Mouse (Mus musculus): ENCODE results near the gene Gm10197. TPM values are rescaled to one million over a fixed set of nuclear protein-coding genes. Genes with fewer than 3 reads are reported as not detected.
A peak's percentile ranks its signal among the peaks of the same experiment; 100 is the strongest.

The Gm10197 gene
- polyA plus RNA-seq (2015; fragmentation: Nextera tagmentation; extraction: Ambion mirVana), result not detected in 2 replicates

GRCm38 (mm10) chr19:53371666-53372065 lies at the start of gene Gm10197:
Gm10197 (minus strand) TSS chr19:53371766.
- H3K9me3 ChIP-seq, result no peaks in the 10 kb centered on the region
- H3K36me3 ChIP-seq, result peaks cover 47% of the 10 kb centered on the region
- 0 out of 2 replicates have a peak, but pooled peaks cover 3% of the 10 kb centered on the region for H3K4me1 ChIP-seq
- H3K27me3 ChIP-seq, result no peaks in the 10 kb centered on the region
- no peak within 1 kb of the TSS for H3K4me2 ChIP-seq
- no peak within 1 kb of the TSS for H3K4me3 ChIP-seq
- ATAC-seq (ENCODE audit: insufficient number of reproducible peaks, insufficient read depth, low FRiP score, low TSS enrichment, low read depth), result no peak
- WGBS, result 95% methylated on average over 13 of the region's 13 CpGs
- no peak within 1 kb of the TSS for H3K27ac ChIP-seq
- no peak within 1 kb of the TSS for H3K9ac ChIP-seq

- Histone ChIP-seq H3K4me2 (peak overlapping the region; percentile 87), H3K4me3 (peak overlapping the region; percentile 49), H3K27ac (peak overlapping the region; percentile 90), H3K9me3 (no peaks in the 10 kb centered on the region), H3K4me1 (peaks cover 15% of the 10 kb centered on the region), H3K27me3 (no peaks in the 10 kb centered on the region; the same call in 1 of the 2 replicates), H3K36me3 (no peaks in the 10 kb centered on the region), H3K9ac (peak overlapping the region; percentile 67)
- peak; percentile 92 for ATAC-seq (ENCODE audit: insufficient number of reproducible peaks, insufficient read depth, low FRiP score, low TSS enrichment, low read depth)
- under 1% methylated on average over 19 of the region's 19 CpGs for WGBS
Measured at GRCm38 (mm10) chr19:53420924-53421582, 49.5 kb upstream of the Gm10197 start.

- H3K4me2 ChIP-seq, result no peak overlapping the region
- no peaks in the 10 kb centered on the region for H3K9me3 ChIP-seq
- H3K4me1 ChIP-seq, result peaks cover 15% of the 10 kb centered on the region
- WGBS, result 56% methylated on average over 5 of the region's 5 CpGs
- no peaks in the 10 kb centered on the region for H3K36me3 ChIP-seq
- H3K27me3 ChIP-seq, result no peaks in the 10 kb centered on the region; the same call in 1 of the 2 replicates
- ATAC-seq (ENCODE audit: insufficient number of reproducible peaks, insufficient read depth, low FRiP score, low TSS enrichment, low read depth), result no peak
- no peak overlapping the region for H3K9ac ChIP-seq
- no peak overlapping the region for H3K27ac ChIP-seq
- H3K4me3 ChIP-seq, result no peak overlapping the region
Measured at GRCm38 (mm10) chr19:53419834-53420233, 48.3 kb upstream of the Gm10197 start.

- H3K4me2 ChIP-seq, result no peak overlapping the region
- H3K4me3 ChIP-seq, result no peak overlapping the region
- H3K4me1 ChIP-seq, result peaks cover 16% of the 10 kb centered on the region
- no peaks in the 10 kb centered on the region for H3K9me3 ChIP-seq
- H3K9ac ChIP-seq, result no peak overlapping the region
- H3K36me3 ChIP-seq, result no peaks in the 10 kb centered on the region
- ATAC-seq (ENCODE audit: insufficient number of reproducible peaks, insufficient read depth, low FRiP score, low TSS enrichment, low read depth), result no peak
- no peaks in the 10 kb centered on the region for H3K27me3 ChIP-seq
- no peak overlapping the region for H3K27ac ChIP-seq
- WGBS, result 85% methylated on average over 17 of the region's 17 CpGs
Measured at GRCm38 (mm10) chr19:53415198-53415597, 43.6 kb upstream of the Gm10197 start.

GRCm38 (mm10) chr19:53414650-53415049 lies 43.1 kb upstream of the Gm10197 start:
- Histone ChIP-seq H3K9ac (no peak overlapping the region), H3K4me2 (no peak overlapping the region), H3K36me3 (no peaks in the 10 kb centered on the region), H3K27ac (no peak overlapping the region), H3K4me1 (peaks cover 19% of the 10 kb centered on the region), H3K9me3 (no peaks in the 10 kb centered on the region), H3K4me3 (no peak overlapping the region), H3K27me3 (no peaks in the 10 kb centered on the region)
- ATAC-seq (ENCODE audit: insufficient number of reproducible peaks, insufficient read depth, low FRiP score, low TSS enrichment, low read depth), result no peak
- WGBS, result 89% methylated on average over 11 of the region's 11 CpGs

GRCm38 (mm10) chr19:53413617-53414380 lies 42.2 kb upstream of the Gm10197 start:
- Histone ChIP-seq H3K27ac (no peak overlapping the region), H3K4me2 (no peak overlapping the region), H3K36me3 (no peaks in the 10 kb centered on the region), H3K9ac (no peak overlapping the region), H3K4me3 (no peak overlapping the region), H3K9me3 (no peaks in the 10 kb centered on the region), H3K4me1 (peaks cover 19% of the 10 kb centered on the region), H3K27me3 (no peaks in the 10 kb centered on the region)
- WGBS, result 84% methylated on average over 15 of the region's 15 CpGs
- ATAC-seq (ENCODE audit: insufficient number of reproducible peaks, insufficient read depth, low FRiP score, low TSS enrichment, low read depth), result no peak

- Histone ChIP-seq H3K27ac (peak overlapping the region; percentile 86), H3K4me3 (no peak overlapping the region), H3K9me3 (no peaks in the 10 kb centered on the region), H3K4me2 (no peak overlapping the region; the same call in 1 of the 2 replicates), H3K36me3 (no peaks in the 10 kb centered on the region), H3K9ac (no peak overlapping the region), H3K4me1 (peaks cover 19% of the 10 kb centered on the region), H3K27me3 (no peaks in the 10 kb centered on the region)
- peak; percentile 52; the same call in 1 of the 2 replicates for ATAC-seq (ENCODE audit: insufficient number of reproducible peaks, insufficient read depth, low FRiP score, low TSS enrichment, low read depth)
- 5% methylated on average over 6 of the region's 6 CpGs for WGBS
Measured at GRCm38 (mm10) chr19:53412149-53412848, 40.7 kb upstream of the Gm10197 start.

- no peak overlapping the region for H3K4me2 ChIP-seq
- no peak overlapping the region for H3K9ac ChIP-seq
- H3K36me3 ChIP-seq, result no peaks in the 10 kb centered on the region
- no peaks in the 10 kb centered on the region for H3K27me3 ChIP-seq
- ATAC-seq (ENCODE audit: insufficient number of reproducible peaks, insufficient read depth, low FRiP score, low TSS enrichment, low read depth), result no peak
- H3K4me1 ChIP-seq, result peaks cover 19% of the 10 kb centered on the region
- no peak overlapping the region for H3K4me3 ChIP-seq
- 51% methylated on average over 17 of the region's 17 CpGs for WGBS
- H3K9me3 ChIP-seq, result no peaks in the 10 kb centered on the region
- no peak overlapping the region for H3K27ac ChIP-seq
Measured at GRCm38 (mm10) chr19:53409663-53410307, 38.2 kb upstream of the Gm10197 start.

- Histone ChIP-seq H3K4me3 (no peak overlapping the region), H3K9me3 (no peaks in the 10 kb centered on the region), H3K4me1 (peaks cover 19% of the 10 kb centered on the region), H3K27me3 (no peaks in the 10 kb centered on the region), H3K9ac (no peak overlapping the region), H3K27ac (no peak overlapping the region), H3K4me2 (no peak overlapping the region), H3K36me3 (no peaks in the 10 kb centered on the region)
- 90% methylated on average over 8 of the region's 8 CpGs for WGBS
- ATAC-seq (ENCODE audit: insufficient number of reproducible peaks, insufficient read depth, low FRiP score, low TSS enrichment, low read depth), result no peak
Measured at GRCm38 (mm10) chr19:53408398-53408797, 36.8 kb upstream of the Gm10197 start.

GRCm38 (mm10) chr19:53407350-53407749 lies 35.8 kb upstream of the Gm10197 start:
- Histone ChIP-seq H3K4me1 (peaks cover 16% of the 10 kb centered on the region), H3K27ac (no peak overlapping the region), H3K9ac (no peak overlapping the region), H3K4me2 (no peak overlapping the region), H3K9me3 (no peaks in the 10 kb centered on the region), H3K36me3 (no peaks in the 10 kb centered on the region), H3K4me3 (no peak overlapping the region), H3K27me3 (no peaks in the 10 kb centered on the region)
- 79% methylated on average over 2 of the region's 2 CpGs for WGBS
- no peak for ATAC-seq (ENCODE audit: insufficient number of reproducible peaks, insufficient read depth, low FRiP score, low TSS enrichment, low read depth)

GRCm38 (mm10) chr19:53405810-53406209 lies 34.2 kb upstream of the Gm10197 start:
- H3K4me3 ChIP-seq, result no peak overlapping the region
- no peaks in the 10 kb centered on the region for H3K9me3 ChIP-seq
- H3K27me3 ChIP-seq, result no peaks in the 10 kb centered on the region
- no peak overlapping the region for H3K27ac ChIP-seq
- H3K4me1 ChIP-seq, result 0 out of 2 replicates have a peak, but pooled peaks cover 4% of the 10 kb centered on the region
- no peak for ATAC-seq (ENCODE audit: insufficient number of reproducible peaks, insufficient read depth, low FRiP score, low TSS enrichment, low read depth)
- H3K9ac ChIP-seq, result no peak overlapping the region
- WGBS, result 56% methylated on average over 2 of the region's 2 CpGs
- no peaks in the 10 kb centered on the region for H3K36me3 ChIP-seq
- no peak overlapping the region for H3K4me2 ChIP-seq

All from embryonic facial prominence, embryonic 13.5 days (tissue).